Mouse (Mus musculus): ENCODE results near the gene Ergic1.

Gene Ergic1

DNA sequence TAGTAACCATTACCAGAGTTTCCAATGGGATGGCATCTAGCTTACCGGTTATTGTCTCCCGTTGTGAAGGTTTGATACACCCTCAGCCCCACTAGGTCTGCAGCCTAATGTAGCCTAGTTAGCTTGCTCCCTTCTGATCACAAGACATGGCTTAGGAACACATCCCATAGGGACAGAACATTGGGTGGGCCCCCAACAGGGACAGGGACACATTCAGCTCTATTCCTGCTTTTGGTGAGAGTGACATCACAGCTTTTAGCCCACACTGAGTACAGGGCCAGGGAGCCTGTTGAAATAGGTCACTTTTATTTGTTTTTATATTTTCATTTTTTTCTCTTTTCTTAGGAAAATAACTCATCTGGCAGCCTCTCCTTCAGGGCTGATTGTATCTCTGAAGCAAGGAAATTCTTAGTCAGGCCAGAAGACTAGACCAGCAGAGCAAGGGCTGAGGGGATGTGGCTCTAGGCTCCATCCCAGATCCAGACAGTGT is 64.3 kb downstream of the Ergic1 start:
- no peak for DNase-seq (ENCODE audit: low spot score in 2 of 2)

DNA sequence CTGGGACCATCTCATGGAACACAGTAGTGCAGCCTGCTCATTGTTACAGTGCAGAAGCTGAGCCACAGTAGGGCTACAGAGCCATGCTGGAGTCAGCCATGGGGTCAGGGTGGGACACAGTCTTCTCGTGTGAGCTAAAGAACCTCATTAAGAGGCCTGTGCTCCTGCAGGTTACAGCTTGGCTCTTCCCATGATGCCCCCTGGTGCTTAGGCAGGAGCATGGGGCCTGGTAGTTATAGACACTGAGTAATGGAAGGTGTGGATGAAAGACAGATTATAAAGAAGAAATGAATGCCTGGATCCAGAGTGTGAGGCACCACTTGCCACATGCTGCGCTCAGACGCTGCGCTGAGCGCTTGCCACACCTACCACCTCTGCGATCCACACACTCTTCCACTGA is 67.2 kb downstream of the Ergic1 start:
- DNase-seq (ENCODE audit: low spot score in 2 of 2), result no peak

GRCm38 (mm10) chr17:26628936-26629335 is 67.6 kb downstream of the Ergic1 start:
- no peak for DNase-seq (ENCODE audit: low spot score in 2 of 2)

- DNase-seq (ENCODE audit: low spot score in 2 of 2), result peak; percentile 70 to 85
Observed at GRCm38 (mm10) chr17:26631811-26632327, 70.6 kb downstream of the Ergic1 start.

GRCm38 (mm10) chr17:26633186-26633585 is 71.9 kb downstream of the Ergic1 start:
- DNase-seq (ENCODE audit: low spot score in 2 of 2), result no peak

- DNase-seq (ENCODE audit: low spot score in 2 of 2), result no peak
Observed at GRCm38 (mm10) chr17:26633926-26634325, 72.6 kb downstream of the Ergic1 start.

DNA sequence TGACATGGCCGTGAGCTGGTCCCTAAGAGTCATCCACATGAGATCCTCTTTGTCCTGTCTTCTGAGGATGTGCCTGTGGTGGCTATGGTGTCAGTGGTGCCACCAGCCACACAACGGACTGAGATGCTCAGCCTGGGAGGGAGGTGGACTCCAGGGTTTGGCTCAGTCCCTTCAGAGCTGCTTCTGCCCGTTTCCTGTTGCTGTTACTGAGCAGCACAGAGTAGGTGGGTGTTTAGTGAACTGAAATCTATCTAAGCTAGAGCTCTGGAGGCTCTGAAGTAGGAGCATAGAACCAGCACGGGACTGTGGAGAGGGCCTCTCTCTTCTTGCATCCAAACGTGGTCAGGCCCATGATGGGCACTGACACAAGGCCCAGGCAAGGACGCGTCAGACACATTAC is 73.2 kb downstream of the Ergic1 start:
- peak in 1 of 2 experiments; percentile 63 for DNase-seq (ENCODE audit: low spot score in 2 of 2)

GRCm38 (mm10) chr17:26635951-26636350 is 74.7 kb downstream of the Ergic1 start:
- no peak for DNase-seq (ENCODE audit: low spot score in 2 of 2)

DNA sequence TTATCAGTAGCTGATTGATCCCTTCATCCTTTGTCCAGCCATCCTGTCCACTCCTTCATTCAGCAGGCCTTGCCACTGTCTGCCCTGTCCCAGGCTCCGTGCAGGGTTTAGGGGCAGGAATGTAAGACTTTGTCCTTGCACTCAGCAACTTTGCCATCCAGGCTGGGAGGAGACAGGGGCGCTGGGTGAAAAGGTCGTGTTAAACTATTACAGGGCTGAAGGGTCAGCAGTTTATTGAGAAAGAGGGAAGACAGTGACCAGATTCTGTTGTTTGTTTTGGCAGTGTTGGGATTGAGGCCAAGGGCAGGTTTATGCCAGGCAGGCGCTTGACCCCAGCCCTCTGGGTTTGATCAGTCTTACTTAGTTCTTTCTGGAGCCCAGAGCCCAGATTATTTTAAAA is 76.6 kb downstream of the Ergic1 start:
- DNase-seq (ENCODE audit: low spot score in 2 of 2), result no peak

DNA sequence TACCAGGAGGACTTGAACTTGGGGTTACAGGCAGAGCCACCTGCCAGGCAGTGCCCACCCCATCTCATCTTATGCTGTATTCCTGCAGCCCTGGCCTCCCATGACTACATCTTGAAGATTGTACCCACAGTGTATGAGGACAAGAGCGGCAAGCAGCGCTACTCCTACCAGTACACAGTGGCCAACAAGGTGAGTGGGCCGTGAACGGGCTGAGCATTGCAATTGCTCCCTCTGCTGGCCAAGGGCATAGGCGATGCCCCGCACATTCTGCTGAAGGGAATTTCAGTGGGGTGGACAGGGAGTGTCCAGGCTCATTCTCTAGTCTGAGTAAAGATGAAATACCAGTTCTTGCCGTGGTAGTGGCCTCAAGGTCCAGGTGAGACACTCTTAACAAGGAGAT is 77.4 kb downstream of the Ergic1 start:
- no peak for DNase-seq (ENCODE audit: low spot score in 2 of 2)

DNA sequence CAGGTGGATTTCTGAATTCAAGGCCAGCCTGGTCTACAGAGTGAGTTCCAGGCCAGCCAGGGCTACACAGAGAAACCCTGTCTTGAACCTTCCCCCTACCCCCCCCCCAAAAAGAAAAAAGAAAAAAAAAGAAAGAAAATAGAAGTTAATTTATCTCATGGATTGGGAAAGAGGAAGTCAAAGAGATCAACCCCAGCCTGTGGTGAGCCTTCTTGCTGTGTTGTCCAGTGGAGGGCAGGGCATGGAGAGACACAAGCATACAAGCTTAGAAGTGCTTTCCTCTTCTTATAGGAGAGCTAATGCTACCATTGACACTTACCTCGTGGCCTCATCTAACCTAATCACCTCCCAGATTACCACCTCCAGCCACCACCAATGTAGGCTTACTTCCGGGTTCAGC is 78.5 kb downstream of the Ergic1 start:
- DNase-seq (ENCODE audit: low spot score in 2 of 2), result no peak

- DNase-seq (ENCODE audit: low spot score in 2 of 2), result no peak
Observed at GRCm38 (mm10) chr17:26640286-26640740, 79.0 kb downstream of the Ergic1 start.

DNA sequence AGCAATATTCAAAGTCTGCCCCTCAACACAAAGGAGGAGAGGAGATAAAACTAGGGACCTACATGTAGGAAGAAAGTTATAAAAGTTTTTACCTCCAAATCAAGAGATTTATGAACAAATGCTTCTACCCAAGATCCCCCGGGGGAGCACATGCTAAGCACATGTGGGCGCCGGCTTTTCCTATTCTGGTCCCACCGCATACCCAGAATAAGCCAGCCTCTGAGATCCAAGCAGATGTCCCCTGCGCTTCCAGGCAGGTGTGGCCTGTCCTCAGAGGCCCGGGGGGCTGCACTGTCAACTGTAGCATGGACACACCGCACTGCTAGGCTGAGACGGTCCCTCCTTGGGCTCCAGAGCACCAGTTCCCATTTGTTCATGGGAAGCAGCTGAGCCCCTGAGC is 82.2 kb downstream of the Ergic1 start:
- DNase-seq (ENCODE audit: low spot score in 2 of 2), result no peak

- DNase-seq (ENCODE audit: low spot score in 2 of 2), result no peak
Observed at GRCm38 (mm10) chr17:26643993-26644392, 82.7 kb downstream of the Ergic1 start.

DNA sequence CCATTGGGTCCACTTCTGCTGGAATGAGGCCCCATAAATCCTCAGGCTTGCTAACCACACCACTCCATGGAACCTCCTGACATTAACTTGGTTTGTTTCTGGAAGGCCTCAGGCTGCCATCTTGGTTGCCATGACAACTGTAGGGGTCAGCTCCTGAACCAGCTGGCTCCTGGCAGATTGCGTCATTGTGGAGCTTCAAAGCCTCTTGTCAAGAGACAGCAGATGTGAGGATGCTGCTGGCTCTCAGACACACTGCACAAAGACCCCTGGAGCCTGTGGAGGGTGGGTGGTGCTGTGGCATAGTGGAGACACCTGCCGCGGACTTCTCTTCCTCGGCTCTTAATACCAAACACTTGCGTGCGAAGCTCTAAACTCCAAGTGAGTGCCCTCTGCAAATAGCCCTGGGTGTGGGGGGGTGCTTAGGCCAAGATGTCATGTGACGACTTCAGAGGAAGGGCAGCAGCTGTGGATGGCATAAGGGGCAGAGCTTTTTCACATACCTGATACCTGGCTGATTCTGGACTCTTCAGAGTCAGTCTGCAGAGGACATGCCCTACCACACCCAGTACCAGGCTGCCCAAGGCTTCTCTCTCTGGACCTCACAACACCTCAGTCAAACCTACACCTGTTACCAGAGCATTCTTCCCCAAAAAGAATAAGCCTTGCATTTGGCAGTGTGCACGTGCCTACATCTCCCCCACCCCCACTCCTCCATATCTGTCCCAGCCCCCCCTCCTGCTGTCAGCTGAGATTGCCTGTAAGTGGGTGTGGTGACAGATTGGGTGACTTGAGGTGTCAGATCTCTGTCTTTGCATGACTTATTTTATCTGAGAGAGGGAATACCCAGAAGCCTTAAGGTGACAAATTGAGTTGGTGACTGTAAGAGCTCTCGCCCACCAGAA is 83.5 kb downstream of the Ergic1 start:
- DNase-seq (ENCODE audit: low spot score in 2 of 2), result no peak

DNA sequence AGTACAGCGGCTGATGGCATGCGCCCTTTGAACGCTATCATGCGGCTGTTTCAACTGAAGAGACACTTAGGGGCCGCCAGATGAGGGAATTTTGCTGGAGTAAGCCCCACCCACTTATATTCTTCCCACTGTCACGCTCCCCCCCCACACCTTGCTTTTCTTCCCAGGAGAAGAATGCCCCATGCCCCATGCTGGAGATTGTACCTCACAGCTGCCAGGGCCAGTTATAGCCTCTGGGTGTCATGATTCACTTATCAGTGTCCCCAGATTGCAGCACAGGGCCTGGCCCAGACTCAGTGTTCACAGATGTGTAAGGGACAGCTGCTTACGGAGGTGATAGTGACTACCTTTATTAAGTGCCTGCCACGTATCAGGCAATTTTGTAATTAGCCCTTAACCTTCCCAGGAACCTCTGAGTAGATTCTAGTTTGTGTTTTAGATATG is 84.1 kb downstream of the Ergic1 start:
- DNase-seq (ENCODE audit: low spot score in 2 of 2), result no peak

- no peak for DNase-seq (ENCODE audit: low spot score in 2 of 2)
Observed at GRCm38 (mm10) chr17:26647283-26647682, 86.0 kb downstream of the Ergic1 start.

DNA sequence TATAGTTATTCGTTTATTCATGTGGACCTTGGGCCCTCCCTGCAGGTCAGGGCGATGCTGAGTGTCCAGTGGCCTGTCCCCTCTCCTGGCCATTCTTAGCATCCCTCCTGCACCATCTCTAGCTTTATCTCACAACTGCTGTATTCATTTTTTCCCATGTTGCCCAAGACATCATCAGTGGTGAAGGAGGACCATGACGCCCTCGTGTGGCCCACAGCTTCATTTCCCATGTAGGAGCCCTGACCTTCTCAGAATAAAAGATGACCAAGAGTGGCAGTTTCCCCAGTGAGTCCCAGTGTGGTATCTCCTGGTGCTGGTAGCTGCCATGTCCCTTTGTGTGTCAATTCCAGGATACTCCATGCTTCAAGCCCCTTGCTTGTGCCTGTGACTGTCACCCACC is 88.3 kb downstream of the Ergic1 start:
- no peak for DNase-seq (ENCODE audit: low spot score in 2 of 2)

GRCm38 (mm10) chr17:26650451-26651363 is 89.4 kb downstream of the Ergic1 start:
- DNase-seq (ENCODE audit: low spot score in 2 of 2), result peak in 1 of 2 experiments; percentile 58

- no peak for DNase-seq (ENCODE audit: low spot score in 2 of 2)
Observed at GRCm38 (mm10) chr17:26658854-26659572, 97.7 kb downstream of the Ergic1 start.

GRCm38 (mm10) chr17:26659573-26659915 is 98.3 kb downstream of the Ergic1 start:
- DNase-seq (ENCODE audit: low spot score in 2 of 2), result no peak

Data from right cerebral cortex, postnatal 36 days (tissue).